Mouse (Mus musculus): ENCODE measurements around the gene Slc24a2. TPM values are rescaled to one million over a fixed set of nuclear protein-coding genes. Genes with fewer than 3 reads are reported as not detected.

Slc24a2 gene
- polyA plus RNA-seq, 1 experiment from 2014 or later, result 0.77 TPM

DNA sequence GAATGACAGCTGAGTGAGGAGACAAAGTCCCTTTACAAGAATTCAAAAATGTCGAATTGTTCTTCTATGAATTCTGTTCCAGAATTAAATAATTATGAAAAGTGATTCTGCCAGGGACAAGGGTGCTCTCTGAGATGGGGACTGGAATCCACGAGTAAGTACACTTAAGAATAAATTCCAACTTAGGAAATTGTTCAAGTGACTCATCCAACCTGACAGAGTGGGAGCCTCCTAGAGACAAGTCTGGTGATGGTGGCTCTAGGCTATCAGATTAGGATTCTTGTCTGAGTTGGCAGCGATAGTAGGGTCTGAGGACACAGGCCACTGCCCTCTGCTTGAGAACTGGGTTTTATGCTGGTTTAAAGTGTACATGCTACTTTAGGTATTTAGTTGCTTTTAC, 181.2 kb downstream of the Slc24a2 start:
- Histone ChIP-seq H3K9me3 (ENCODE audit: control insufficient read depth, low read length) (no peaks in the 10 kb centered on the region), H3K27me3 (ENCODE audit: control insufficient read depth, insufficient read depth, low read length) (no peaks in the 10 kb centered on the region), H3K36me3 (ENCODE audit: control insufficient read depth, insufficient read depth, low read length) (no peaks in the 10 kb centered on the region), H3K4me3 (ENCODE audit: low read depth, low read length) (no peak overlapping the region), H3K4me2 (ENCODE audit: low read depth, low read length, severe bottlenecking) (no peak overlapping the region), H3K27ac (ENCODE audit: low read depth, low read length) (no peak overlapping the region), H3K9ac (ENCODE audit: low read length) (no peak overlapping the region), H3K4me1 (replicated peaks; ENCODE audit: control insufficient read depth, insufficient read depth, low read length) (no peaks in the 10 kb centered on the region)
- ATAC-seq (replicated peaks; ENCODE audit: low FRiP score) (no peak), DNase-seq (ENCODE audit: low spot score) (no peak)
- WGBS, result 88% methylated on average over 3 of the region's 3 CpGs

DNA sequence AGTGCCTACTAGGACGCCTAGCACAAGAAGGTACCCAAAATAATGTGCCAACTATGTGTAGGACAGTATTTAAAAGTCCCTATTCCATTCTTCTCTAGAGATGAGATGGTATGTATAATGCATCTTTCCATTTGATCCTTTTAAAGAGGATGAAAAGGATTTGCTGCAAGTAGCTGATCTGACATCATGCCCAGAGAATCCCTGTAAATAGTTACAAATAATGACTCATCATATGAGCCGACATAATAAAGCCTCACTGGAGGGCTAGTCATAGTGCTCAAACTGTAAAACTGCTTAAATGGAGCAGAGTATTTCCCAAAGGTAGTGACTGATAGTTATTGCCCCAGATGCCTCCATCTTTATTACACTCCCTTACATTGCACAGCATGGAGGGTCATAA, 183.1 kb downstream of the Slc24a2 start:
- no peaks in the 10 kb centered on the region for H3K4me1 ChIP-seq (replicated peaks; ENCODE audit: control insufficient read depth, insufficient read depth, low read length)
- H3K4me2 ChIP-seq (ENCODE audit: low read depth, low read length, severe bottlenecking), result no peak overlapping the region
- no peak overlapping the region for H3K4me3 ChIP-seq (ENCODE audit: low read depth, low read length)
- ATAC-seq (replicated peaks; ENCODE audit: low FRiP score), result no peak
- no peak overlapping the region for H3K27ac ChIP-seq (ENCODE audit: low read depth, low read length)
- no peak overlapping the region for H3K9ac ChIP-seq (ENCODE audit: low read length)
- DNase-seq (ENCODE audit: low spot score), result no peak
- H3K9me3 ChIP-seq (ENCODE audit: control insufficient read depth, low read length), result no peaks in the 10 kb centered on the region
- H3K27me3 ChIP-seq (ENCODE audit: control insufficient read depth, insufficient read depth, low read length), result no peaks in the 10 kb centered on the region
- no peaks in the 10 kb centered on the region for H3K36me3 ChIP-seq (ENCODE audit: control insufficient read depth, insufficient read depth, low read length)
- 81% methylated on average over 2 of the region's 2 CpGs for WGBS

DNA sequence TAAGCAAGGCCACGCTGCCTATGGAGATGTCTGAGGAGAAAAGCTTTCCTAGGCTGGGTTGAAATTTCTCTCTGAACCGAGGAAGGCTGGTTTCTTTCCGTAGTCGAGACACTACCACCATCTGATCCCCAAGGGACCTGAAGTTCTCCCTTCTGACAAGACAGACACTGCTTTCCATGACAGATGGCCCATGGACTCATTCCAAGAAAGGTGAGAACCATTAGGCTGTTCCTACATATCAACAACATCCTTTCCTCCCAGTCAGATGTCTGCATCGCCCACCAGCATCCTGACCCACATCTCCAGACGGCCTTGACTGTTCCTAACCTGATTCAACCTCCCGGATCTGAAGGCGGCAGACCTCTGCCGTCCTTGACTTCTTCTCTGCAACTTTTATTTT, 187.0 kb downstream of the Slc24a2 start:
- Histone ChIP-seq H3K36me3 (ENCODE audit: control insufficient read depth, insufficient read depth, low read length) (no peaks in the 10 kb centered on the region), H3K27me3 (ENCODE audit: control insufficient read depth, insufficient read depth, low read length) (no peaks in the 10 kb centered on the region), H3K9ac (ENCODE audit: low read length) (no peak overlapping the region), H3K4me1 (replicated peaks; ENCODE audit: control insufficient read depth, insufficient read depth, low read length) (no peaks in the 10 kb centered on the region), H3K4me2 (ENCODE audit: low read depth, low read length, severe bottlenecking) (no peak overlapping the region), H3K9me3 (ENCODE audit: control insufficient read depth, low read length) (no peaks in the 10 kb centered on the region), H3K4me3 (ENCODE audit: low read depth, low read length) (no peak overlapping the region), H3K27ac (ENCODE audit: low read depth, low read length) (no peak overlapping the region)
- DNase-seq (ENCODE audit: low spot score) (no peak), ATAC-seq (replicated peaks; ENCODE audit: low FRiP score) (no peak)
- 93% methylated on average over 9 of the region's 9 CpGs for WGBS

- DNase-seq (ENCODE audit: low spot score), result no peak
- Histone ChIP-seq H3K4me2 (ENCODE audit: low read depth, low read length, severe bottlenecking) (no peak overlapping the region), H3K9ac (ENCODE audit: low read length) (no peak overlapping the region), H3K4me3 (ENCODE audit: low read depth, low read length) (no peak overlapping the region), H3K27ac (ENCODE audit: low read depth, low read length) (no peak overlapping the region), H3K27me3 (ENCODE audit: control insufficient read depth, insufficient read depth, low read length) (no peaks in the 10 kb centered on the region), H3K4me1 (replicated peaks; ENCODE audit: control insufficient read depth, insufficient read depth, low read length) (no peaks in the 10 kb centered on the region), H3K9me3 (ENCODE audit: control insufficient read depth, low read length) (no peaks in the 10 kb centered on the region), H3K36me3 (ENCODE audit: control insufficient read depth, insufficient read depth, low read length) (no peaks in the 10 kb centered on the region)
- no peak for ATAC-seq (replicated peaks; ENCODE audit: low FRiP score)
- WGBS, result 86% methylated on average over 7 of the region's 7 CpGs
Observed at GRCm38 (mm10) chr4:87041412-87041997, 188.8 kb downstream of the Slc24a2 start.

GRCm38 (mm10) chr4:87037592-87037991, 192.7 kb downstream of the Slc24a2 start:
- ATAC-seq (replicated peaks; ENCODE audit: low FRiP score) (no peak), DNase-seq (ENCODE audit: low spot score) (no peak)
- WGBS, result 78% methylated on average over 4 of the region's 4 CpGs

GRCm38 (mm10) chr4:87036507-87036906, 193.8 kb downstream of the Slc24a2 start:
- H3K4me3 ChIP-seq (ENCODE audit: low read depth, low read length), result no peak overlapping the region

More at GRCm38 (mm10) chr4:87037592-87037991, 192.7 kb downstream of the Slc24a2 start:
- Histone ChIP-seq H3K9me3 (ENCODE audit: control insufficient read depth, low read length) (no peaks in the 10 kb centered on the region), H3K4me2 (ENCODE audit: low read depth, low read length, severe bottlenecking) (no peak overlapping the region), H3K9ac (ENCODE audit: low read length) (no peak overlapping the region), H3K4me1 (replicated peaks; ENCODE audit: control insufficient read depth, insufficient read depth, low read length) (no peaks in the 10 kb centered on the region), H3K4me3 (ENCODE audit: low read depth, low read length) (no peak overlapping the region), H3K27ac (ENCODE audit: low read depth, low read length) (no peak overlapping the region), H3K27me3 (ENCODE audit: control insufficient read depth, insufficient read depth, low read length) (no peaks in the 10 kb centered on the region), H3K36me3 (ENCODE audit: control insufficient read depth, insufficient read depth, low read length) (no peaks in the 10 kb centered on the region)

GRCm38 (mm10) chr4:87035701-87036100, 194.6 kb downstream of the Slc24a2 start:
- Histone ChIP-seq H3K9ac (ENCODE audit: low read length) (no peak overlapping the region), H3K4me3 (ENCODE audit: low read depth, low read length) (no peak overlapping the region), H3K9me3 (ENCODE audit: control insufficient read depth, low read length) (no peaks in the 10 kb centered on the region), H3K4me1 (replicated peaks; ENCODE audit: control insufficient read depth, insufficient read depth, low read length) (no peaks in the 10 kb centered on the region), H3K27ac (ENCODE audit: low read depth, low read length) (no peak overlapping the region), H3K36me3 (ENCODE audit: control insufficient read depth, insufficient read depth, low read length) (no peaks in the 10 kb centered on the region), H3K27me3 (ENCODE audit: control insufficient read depth, insufficient read depth, low read length) (no peaks in the 10 kb centered on the region), H3K4me2 (ENCODE audit: low read depth, low read length, severe bottlenecking) (no peak overlapping the region)
- DNase-seq (ENCODE audit: low spot score) (no peak), ATAC-seq (replicated peaks; ENCODE audit: low FRiP score) (no peak)
- WGBS, result 91% methylated on average over 10 of the region's 10 CpGs

More at GRCm38 (mm10) chr4:87036507-87036906, 193.8 kb downstream of the Slc24a2 start:
- no peaks in the 10 kb centered on the region for H3K4me1 ChIP-seq (replicated peaks; ENCODE audit: control insufficient read depth, insufficient read depth, low read length)
- no peaks in the 10 kb centered on the region for H3K9me3 ChIP-seq (ENCODE audit: control insufficient read depth, low read length)
- no peak for ATAC-seq (replicated peaks; ENCODE audit: low FRiP score)
- no peaks in the 10 kb centered on the region for H3K27me3 ChIP-seq (ENCODE audit: control insufficient read depth, insufficient read depth, low read length)
- no peak overlapping the region for H3K27ac ChIP-seq (ENCODE audit: low read depth, low read length)
- no peak overlapping the region for H3K9ac ChIP-seq (ENCODE audit: low read length)
- no peak for DNase-seq (ENCODE audit: low spot score)
- no peaks in the 10 kb centered on the region for H3K36me3 ChIP-seq (ENCODE audit: control insufficient read depth, insufficient read depth, low read length)
- no peak overlapping the region for H3K4me2 ChIP-seq (ENCODE audit: low read depth, low read length, severe bottlenecking)
- 63% methylated on average over 5 of the region's 5 CpGs for WGBS

- H3K4me2 ChIP-seq (ENCODE audit: low read depth, low read length, severe bottlenecking), result no peak overlapping the region
- H3K4me1 ChIP-seq (replicated peaks; ENCODE audit: control insufficient read depth, insufficient read depth, low read length), result no peaks in the 10 kb centered on the region
- ATAC-seq (replicated peaks; ENCODE audit: low FRiP score) (no peak), DNase-seq (ENCODE audit: low spot score) (no peak)
- WGBS, result 93% methylated on average over 8 of the region's 8 CpGs
- no peak overlapping the region for H3K4me3 ChIP-seq (ENCODE audit: low read depth, low read length)
- H3K27ac ChIP-seq (ENCODE audit: low read depth, low read length), result no peak overlapping the region
- no peaks in the 10 kb centered on the region for H3K36me3 ChIP-seq (ENCODE audit: control insufficient read depth, insufficient read depth, low read length)
- no peaks in the 10 kb centered on the region for H3K9me3 ChIP-seq (ENCODE audit: control insufficient read depth, low read length)
- H3K27me3 ChIP-seq (ENCODE audit: control insufficient read depth, insufficient read depth, low read length), result no peaks in the 10 kb centered on the region
- H3K9ac ChIP-seq (ENCODE audit: low read length), result no peak overlapping the region
Observed at GRCm38 (mm10) chr4:87032632-87033031, 197.6 kb downstream of the Slc24a2 start.

GRCm38 (mm10) chr4:87031076-87031475, 199.2 kb downstream of the Slc24a2 start:
- no peaks in the 10 kb centered on the region for H3K27me3 ChIP-seq (ENCODE audit: control insufficient read depth, insufficient read depth, low read length)
- no peak overlapping the region for H3K9ac ChIP-seq (ENCODE audit: low read length)
- no peak for DNase-seq (ENCODE audit: low spot score)
- no peak for ATAC-seq (replicated peaks; ENCODE audit: low FRiP score)
- no peak overlapping the region for H3K4me2 ChIP-seq (ENCODE audit: low read depth, low read length, severe bottlenecking)
- no peaks in the 10 kb centered on the region for H3K9me3 ChIP-seq (ENCODE audit: control insufficient read depth, low read length)
- H3K27ac ChIP-seq (ENCODE audit: low read depth, low read length), result no peak overlapping the region
- H3K4me3 ChIP-seq (ENCODE audit: low read depth, low read length), result no peak overlapping the region
- H3K36me3 ChIP-seq (ENCODE audit: control insufficient read depth, insufficient read depth, low read length), result no peaks in the 10 kb centered on the region
- 0 out of 2 replicates have a peak, but pooled peaks cover 2% of the 10 kb centered on the region for H3K4me1 ChIP-seq (replicated peaks; ENCODE audit: control insufficient read depth, insufficient read depth, low read length)
- 93% methylated on average over 2 of the region's 2 CpGs for WGBS

Measured in forebrain, embryonic 11.5 days (tissue).